Mouse (Mus musculus) adrenal gland, adult 2 months (tissue): ENCODE measurements around the gene Hexim2. TPM values are rescaled to one million over a fixed set of nuclear protein-coding genes. Genes with fewer than 3 reads are reported as not detected.

Source experiments
- DNase-seq: peaks from one replicate; pipeline ENCODE4 v3.0.0; 2021
- long read RNA-seq: library from polyadenylated mRNA; stranded (forward); transcript quantifications from one replicate; pipeline ENCODE4 v2.0.0, GENCODE M21; 2021
- polyA plus RNA-seq: library from polyadenylated mRNA; depleted of rRNA; stranded (reverse); fragments of >200 nt; gene quantifications from 2 replicates; pipeline ENCODE4 v1.2.3, GENCODE M21; 2012; rRNA removed
- total RNA-seq, 2 experiments: library from RNA; stranded (reverse); gene quantifications; 2 replicates each; pipeline ENCODE4 v1.2.3; 2021

Hexim2 gene
- 1 to 10 TPM; 2.8 to 7.0 TPM for total RNA-seq
- 3.3 and 4.5 TPM in 2 replicates for polyA plus RNA-seq
- long read RNA-seq, partial matches to known transcripts: 0 of 5 reads
- long read RNA-seq, other reads (novel, unspliced or antisense): 3 of 5 reads

- peak; percentile 86 for DNase-seq
These were observed at the start of gene Hexim2 for GRCm38 (mm10) chr11:103131701-103132575. TSS of gene Hexim2 (plus strand) at chr11:103132429.

- DNase-seq: no peak
These were observed 38.9 kb upstream of the Hexim2 start for GRCm38 (mm10) chr11:103093306-103093705.

DNA sequence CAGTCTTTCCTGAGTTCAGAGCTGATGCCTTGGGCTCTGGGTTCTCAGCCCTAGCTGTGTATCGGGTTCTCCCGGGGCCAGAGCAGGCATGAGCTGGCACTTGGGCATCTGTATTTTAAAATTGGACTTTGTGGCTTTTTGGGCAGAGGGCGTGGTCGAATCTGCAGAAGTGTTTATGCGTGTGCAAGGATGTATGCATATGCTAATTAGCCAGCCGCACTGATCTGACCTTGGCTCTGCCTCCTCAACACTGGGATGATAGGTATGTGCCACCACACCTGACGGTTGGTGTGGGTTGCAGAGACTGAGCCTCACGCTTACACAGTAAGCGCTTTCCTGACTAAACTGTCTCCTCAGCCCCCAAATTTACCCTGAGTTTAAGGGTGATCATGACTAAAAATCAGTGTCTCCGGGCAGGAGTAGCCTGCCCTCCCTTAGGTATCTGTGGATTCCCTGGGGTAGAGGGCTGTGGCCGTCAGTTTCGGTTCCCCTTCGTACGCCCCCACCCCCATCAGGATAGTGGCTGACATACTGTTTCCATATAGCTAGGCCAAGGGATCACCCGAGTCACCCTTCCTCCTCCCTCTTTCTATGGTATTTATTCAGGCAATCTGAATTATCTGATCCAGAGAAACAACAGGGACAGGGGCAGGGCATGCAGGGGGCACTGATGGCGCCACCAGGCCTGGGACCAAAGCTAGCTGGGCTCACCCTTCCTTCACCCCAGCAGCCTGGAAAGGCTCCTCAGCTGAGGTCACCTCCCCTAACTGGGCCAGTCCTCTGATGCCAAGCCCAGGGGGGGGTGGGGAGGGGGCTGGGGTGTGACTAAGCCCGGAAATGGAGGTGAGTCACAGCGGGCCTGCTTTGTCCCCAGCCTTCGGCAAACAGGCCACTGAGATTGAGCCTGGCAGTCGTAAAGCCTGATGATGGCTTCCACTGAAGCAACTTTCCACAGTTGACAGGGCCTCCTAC, 38.1 kb upstream of the Hexim2 start:
- DNase-seq: peak; percentile 87

GRCm38 (mm10) chr11:103095107-103095670, 37.0 kb upstream of the Hexim2 start:
- no peak for DNase-seq

- DNase-seq: no peak
These were observed 36.4 kb upstream of the Hexim2 start for GRCm38 (mm10) chr11:103095801-103096200.

DNA sequence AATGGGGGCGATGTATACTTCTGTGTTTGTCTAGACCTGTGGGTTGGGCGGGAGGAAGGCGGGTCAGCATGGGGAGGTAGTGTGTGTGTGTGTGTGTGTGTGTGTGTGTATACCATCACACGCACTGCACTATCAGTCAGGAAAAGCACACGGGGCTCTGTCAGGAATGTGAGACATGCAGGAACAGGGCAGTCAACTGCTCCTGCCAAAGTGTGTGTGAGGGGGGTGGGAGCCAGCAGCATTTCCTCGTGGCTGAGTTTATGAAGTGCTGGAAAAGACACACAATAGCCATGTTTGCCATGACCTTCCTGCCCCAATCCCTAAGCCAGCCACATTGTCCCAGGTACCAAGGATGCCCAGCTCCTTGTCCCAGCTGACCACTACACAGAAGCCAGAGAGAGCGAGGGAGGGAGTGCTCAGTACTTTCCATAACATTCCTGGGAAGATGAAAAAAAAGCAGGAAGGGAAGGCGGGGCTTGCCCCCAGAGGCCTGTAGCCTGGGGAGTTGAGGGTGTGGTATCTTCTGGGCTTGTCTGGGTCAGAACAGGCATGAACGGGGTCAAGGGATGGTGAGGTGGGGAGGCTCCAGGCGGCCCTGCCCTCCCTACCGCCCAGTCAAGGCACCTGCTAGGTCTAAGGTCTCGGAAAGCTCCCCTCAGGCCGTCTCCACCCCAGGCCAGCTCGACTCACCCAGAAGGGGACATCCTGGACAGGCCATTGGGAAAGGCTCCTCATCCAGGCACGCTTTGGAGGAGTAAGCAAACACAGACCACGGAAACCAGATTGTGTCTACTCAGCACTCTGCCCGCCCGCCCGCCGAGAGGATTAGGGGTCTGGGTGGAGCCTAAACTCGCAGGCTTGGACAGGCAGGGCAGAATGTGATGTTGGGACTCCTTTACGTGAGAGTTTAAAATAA, 35.0 kb upstream of the Hexim2 start:
- no peak for DNase-seq

- DNase-seq: peak; percentile 22
These were observed 33.6 kb upstream of the Hexim2 start for GRCm38 (mm10) chr11:103098531-103099190.

DNA sequence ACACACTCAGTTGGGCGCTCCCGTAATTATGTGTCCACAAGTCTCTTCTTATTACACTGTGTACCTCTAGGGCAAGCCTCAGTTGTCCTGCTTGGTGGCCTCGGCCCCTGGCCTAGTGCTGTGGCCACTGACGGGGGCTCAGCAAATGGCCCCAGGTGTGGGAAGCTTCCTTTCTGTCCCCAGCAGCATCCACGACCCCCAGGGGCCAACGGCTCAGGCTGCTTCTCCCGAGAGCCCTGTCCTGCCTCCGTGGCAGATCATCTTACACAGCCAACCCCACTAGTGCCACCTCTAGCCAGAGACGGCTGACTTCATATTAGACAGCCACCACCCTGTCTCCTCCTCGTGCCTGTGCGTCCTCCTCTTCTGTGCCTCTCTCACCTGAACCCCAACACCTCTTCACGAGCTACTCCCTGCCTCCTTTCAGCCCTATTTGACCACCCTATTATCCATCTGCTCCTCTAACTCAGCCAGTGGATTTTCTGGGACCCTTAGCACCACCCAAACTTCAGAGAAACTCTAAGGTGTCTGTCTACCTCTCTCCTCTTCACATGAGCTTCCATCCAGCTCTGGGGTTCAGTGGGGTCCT, 32.8 kb upstream of the Hexim2 start:
- no peak for DNase-seq

DNA sequence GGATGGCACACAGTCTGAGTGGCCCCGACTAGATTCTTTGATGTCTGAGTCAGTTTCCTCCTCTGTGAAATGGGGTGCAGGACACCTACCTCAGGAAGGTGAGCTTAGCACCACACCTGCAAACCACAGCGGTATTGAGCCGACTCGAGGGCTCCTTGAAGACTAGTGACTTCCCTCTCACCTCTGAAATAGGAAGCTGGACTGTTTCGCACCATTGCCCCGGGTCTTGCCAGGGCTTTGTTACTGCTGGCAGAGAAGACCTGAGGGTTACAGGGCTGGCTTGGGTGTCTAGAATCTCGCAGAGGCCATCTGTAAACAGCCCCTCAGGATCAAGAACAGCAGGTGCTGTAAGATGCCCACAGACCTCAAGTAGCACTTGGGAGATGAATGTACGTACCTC, 31.9 kb upstream of the Hexim2 start:
- no peak for DNase-seq

DNA sequence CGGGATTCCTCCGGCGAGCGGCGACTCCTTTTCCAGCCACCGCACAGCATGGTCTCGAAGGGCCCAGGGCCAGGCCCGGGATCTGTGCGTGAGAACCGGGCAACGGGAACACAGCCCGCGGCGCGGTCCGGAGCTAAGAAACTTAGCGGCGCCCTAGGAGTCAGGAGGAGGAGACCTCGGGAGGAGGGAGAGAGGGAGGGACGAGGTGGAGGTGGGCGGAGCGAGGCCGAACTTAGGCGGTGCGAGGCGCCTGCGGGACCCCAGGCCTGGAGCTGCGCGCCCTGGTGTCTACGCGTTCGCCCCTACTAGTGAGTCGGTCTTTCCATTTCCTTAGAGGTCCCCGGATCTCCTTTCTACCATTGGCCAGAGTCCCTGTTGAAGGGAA, 30.8 kb upstream of the Hexim2 start, which contains the start of the genes Plcd3 and Acbd4:
Plcd3 (minus strand) TSS at position 178 of the 385 bp plus-strand sequence.
Acbd4 (plus strand) TSS at position 202 of the 385 bp plus-strand sequence.
- peak; percentile 93 for DNase-seq

- peak; percentile 87 for DNase-seq
These were observed 30.2 kb upstream of the Hexim2 start for GRCm38 (mm10) chr11:103101866-103102501.

GRCm38 (mm10) chr11:103102725-103103349, 29.4 kb upstream of the Hexim2 start:
- peak; percentile 99 for DNase-seq

GRCm38 (mm10) chr11:103103621-103104020, 28.6 kb upstream of the Hexim2 start:
- peak; percentile 15 for DNase-seq

DNA sequence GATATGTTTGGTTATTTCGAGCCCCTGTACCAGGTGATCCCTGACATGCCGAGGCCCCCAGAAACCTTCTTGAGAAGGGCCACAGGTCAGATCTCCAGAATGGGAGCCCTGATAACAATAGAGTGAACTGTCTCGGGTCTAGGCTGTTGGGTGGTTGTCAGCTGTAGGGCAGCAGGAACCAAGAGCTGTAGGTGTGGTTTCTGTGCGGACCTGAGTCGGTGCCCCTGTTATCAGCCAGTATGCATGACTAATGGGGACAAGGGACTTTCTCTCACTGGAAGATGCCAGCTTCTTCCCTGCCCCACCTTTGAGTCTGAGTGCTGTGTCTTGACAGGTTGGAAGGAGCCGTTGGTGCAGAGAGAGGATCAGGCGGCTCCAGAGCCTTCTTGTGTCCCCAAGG, 27.8 kb upstream of the Hexim2 start:
- peak; percentile 10 for DNase-seq

DNA sequence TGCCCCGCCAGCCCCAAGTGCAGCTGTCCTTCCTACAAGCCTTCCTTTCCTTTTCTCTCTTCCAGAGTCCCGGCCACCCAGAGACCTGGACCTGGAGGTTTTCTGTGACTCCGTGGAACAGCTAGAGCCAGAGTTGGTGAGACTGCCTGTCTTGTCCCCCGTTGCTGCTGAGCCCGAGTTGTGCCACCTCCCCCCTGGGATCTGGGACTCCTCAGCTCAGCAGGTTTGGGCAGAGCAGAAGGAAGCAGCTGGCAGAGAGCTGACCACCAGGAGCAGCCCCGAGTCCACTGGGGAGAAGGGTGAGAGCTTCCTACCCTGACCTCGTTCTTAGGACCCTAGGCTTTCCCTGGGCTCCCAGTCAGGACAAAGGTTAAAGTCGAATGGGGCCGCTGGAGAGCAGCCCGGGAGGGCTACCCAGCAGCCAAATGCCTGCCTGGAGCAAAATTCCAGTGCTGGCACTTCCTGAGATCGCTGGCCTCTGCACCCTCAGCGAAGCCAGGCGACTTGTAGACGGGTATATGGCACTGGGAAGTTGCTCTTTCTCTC, 27.0 kb upstream of the Hexim2 start:
- DNase-seq: peak; percentile 41

- peak; percentile 52 for DNase-seq
These were observed 26.4 kb upstream of the Hexim2 start for GRCm38 (mm10) chr11:103105810-103106209.

GRCm38 (mm10) chr11:103106386-103106785, 25.8 kb upstream of the Hexim2 start:
- DNase-seq: peak; percentile 11

- DNase-seq: peak; percentile 45
These were observed 20.9 kb upstream of the Hexim2 start for GRCm38 (mm10) chr11:103111301-103111700.
